ENCODE assay signal across 34 mouse cellular contexts in genomic region chr15:101001685-101002084, GRCm38 (mm10). TPM values are rescaled to one million over a fixed set of nuclear protein-coding genes. Genes with fewer than 3 reads are reported as not detected.
"Had no signal": no experiment of that assay in that cellular context is flagged by ENCODE, and none has a peak within 500 bp of the region (broad histone marks: within the 10 kb centered on the region; RNA-seq: fewer than 3 reads in every experiment).

No protein-coding gene starts in this region.

- ATAC-seq: liver, embryonic 12.5 days had no signal

- H3K9me3 ChIP-seq: kidney, embryonic 15.5 days; limb, embryonic 10.5 days; limb, embryonic 13.5 days; liver, embryonic 12.5 days; liver, embryonic 15.5 days; lung, embryonic 15.5 days; neural tube, embryonic 13.5 days had no signal

- H3K4me1 ChIP-seq: liver, embryonic 12.5 days; liver, embryonic 15.5 days had no signal

- H3K27me3 ChIP-seq: kidney, embryonic 15.5 days; limb, embryonic 13.5 days had no signal

- H3K4me2 ChIP-seq: kidney, embryonic 15.5 days; limb, embryonic 13.5 days; liver, embryonic 12.5 days; liver, embryonic 15.5 days; lung, embryonic 15.5 days; midbrain, embryonic 11.5 days; neural tube, embryonic 13.5 days had no signal

- H3K36me3 ChIP-seq: kidney, embryonic 15.5 days; limb, embryonic 10.5 days; limb, embryonic 13.5 days; liver, embryonic 12.5 days; liver, embryonic 15.5 days; lung, embryonic 15.5 days had no signal

- H3K27ac ChIP-seq: kidney, embryonic 15.5 days; limb, embryonic 10.5 days; limb, embryonic 13.5 days; liver, embryonic 12.5 days; liver, embryonic 15.5 days; lung, embryonic 15.5 days; neural tube, embryonic 13.5 days had no signal

- H3K4me3 ChIP-seq: kidney, embryonic 15.5 days; limb, embryonic 10.5 days; limb, embryonic 13.5 days; liver, embryonic 12.5 days; liver, embryonic 15.5 days; lung, embryonic 15.5 days; myocyte; neural tube, embryonic 13.5 days had no signal

- DNase-seq: kidney, adult 11 months; kidney, adult 8-10 months; kidney, postnatal 10 days; kidney, postnatal 36 days; layer of hippocampus, adult 9-11 months; liver; lung, adult 18-20 months; lung, postnatal 10 days; lung, postnatal 4 days; midbrain, embryonic 14.5 days; retina, postnatal 1 day; right cerebral cortex, postnatal 25 days; spleen, adult 18-20 months; thymus, adult 2 months; thymus, postnatal 14 days; thymus, postnatal 4 days had no signal

- H3K9ac ChIP-seq: kidney, embryonic 15.5 days; limb, embryonic 13.5 days; liver, embryonic 12.5 days; liver, embryonic 15.5 days; lung, embryonic 15.5 days; neural tube, embryonic 13.5 days had no signal

RNA-seq across cellular contexts. Expression of gene Gm47841, which starts 45.5 kb away (rescaled TPM):
- total RNA-seq: layer of hippocampus, adult 18-20 months; layer of hippocampus, postnatal 25 days; left cerebral cortex, adult 18-20 months; left cerebral cortex, postnatal 25 days; megakaryocyte progenitor cell, adult 5-6 weeks; megakaryocyte-erythroid progenitor cell, adult 5-6 weeks; monocyte, adult 5-6 weeks; neutrophil, adult 5-6 weeks had no signal
- polyA plus RNA-seq: kidney, embryonic 15.5 days; limb, embryonic 10.5 days; limb, embryonic 13.5 days; liver, embryonic 12.5 days; liver, embryonic 15.5 days; midbrain, embryonic 11.5 days; midbrain, embryonic 14.5 days; myocyte; neural tube, embryonic 13.5 days; stomach, embryonic 16.5 days; thymus, adult 2 months had no signal
